Mouse (Mus musculus): ENCODE data around the gene Krtdap. TPM values are rescaled to one million over a fixed set of nuclear protein-coding genes. Genes with fewer than 3 reads are reported as not detected.
"Not testable (repeated sequence)": the region's sequence is repeated elsewhere in the genome, so short reads cannot be mapped to it uniquely, and the experiment has no call there.

Krtdap gene
- not detected in 2 replicates for polyA plus RNA-seq (2016; fragmentation: Nextera tagmentation; extraction: Ambion mirVana)

DNA sequence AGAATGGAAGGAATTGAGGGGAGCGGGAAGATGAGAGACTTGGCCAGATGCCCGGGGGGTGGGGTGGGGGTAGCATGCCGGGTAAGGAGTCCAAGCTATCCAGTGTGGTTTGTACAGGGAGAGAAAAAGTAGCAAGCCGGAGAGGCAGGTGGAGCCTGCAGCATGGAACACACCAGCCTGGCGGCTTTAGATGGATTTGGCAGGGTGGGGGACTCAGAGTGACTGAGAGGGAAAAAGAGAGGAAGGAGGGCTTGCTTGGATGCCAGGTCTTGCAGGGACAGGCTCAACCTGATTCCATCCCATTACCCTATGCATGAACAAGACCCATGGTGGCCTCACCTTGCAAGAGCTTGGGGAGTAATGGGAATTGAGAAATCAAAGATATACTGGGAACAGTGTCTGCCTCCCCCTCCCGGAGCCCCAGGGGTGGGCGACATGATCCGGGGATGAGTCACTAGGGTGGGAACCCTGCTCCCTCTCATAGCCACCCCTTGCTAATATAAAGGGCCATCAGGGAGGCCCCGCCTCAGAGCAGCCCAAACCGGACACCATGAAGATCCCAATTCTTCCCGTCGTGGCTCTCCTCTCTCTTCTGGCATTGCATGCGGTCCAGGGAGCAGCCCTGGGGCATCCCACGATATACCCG lies at the start of gene Krtdap:
Gene Krtdap (plus strand): TSS at position 520 of the 646 bp plus-strand sequence.
- 56% methylated on average over 14 of the region's 15 CpGs for WGBS
- Histone ChIP-seq H3K27me3 (no peaks in the 10 kb centered on the region), H3K9me3 (replicated peaks) (no peaks in the 10 kb centered on the region), H3K4me2 (replicated peaks) (no peak within 1 kb of the TSS), H3K4me1 (0 out of 2 replicates have a peak, but pooled peaks cover 7% of the 10 kb centered on the region), H3K36me3 (no peaks in the 10 kb centered on the region), H3K27ac (no peak within 1 kb of the TSS), H3K4me3 (no peak within 1 kb of the TSS), H3K9ac (no peak within 1 kb of the TSS)
- no peak for ATAC-seq (ENCODE audit: low FRiP score)

- H3K27me3 ChIP-seq; H3K9ac ChIP-seq; H3K27ac ChIP-seq; H3K4me2 ChIP-seq (replicated peaks); H3K4me3 ChIP-seq; H3K4me1 ChIP-seq; H3K9me3 ChIP-seq (replicated peaks); ATAC-seq (ENCODE audit: low FRiP score): not testable (repeated sequence)
- 92% methylated on average over 2 of the region's 2 CpGs for WGBS
- H3K36me3 ChIP-seq: peaks cover 25% of the 10 kb centered on the region
These were observed 45.1 kb upstream of the Krtdap start for GRCm38 (mm10) chr7:30742570-30742969.

DNA sequence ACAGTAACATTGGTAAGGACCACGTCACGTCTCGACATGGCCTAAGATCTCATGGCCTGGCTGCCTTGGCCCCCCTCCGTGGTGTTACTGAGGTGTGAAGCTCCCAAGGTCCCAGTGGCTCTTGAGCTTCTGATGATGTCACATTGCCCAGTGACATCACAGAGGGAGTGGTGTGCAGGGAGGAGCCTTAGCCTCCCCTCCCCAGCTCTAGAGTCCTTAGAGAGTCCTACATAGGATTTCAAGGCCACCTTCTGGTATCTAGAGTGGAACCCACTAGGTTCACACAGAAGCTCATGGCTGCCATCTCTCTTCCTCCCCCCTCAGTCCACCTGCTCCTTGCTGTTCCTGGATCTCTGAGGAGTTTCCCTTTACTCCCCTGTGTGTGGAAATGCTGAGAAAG lies 44.1 kb upstream of the Krtdap start, which contains the start of gene Gapdhs:
Gene Gapdhs (minus strand): TSS at position 65 of the 400 bp plus-strand sequence.
- H3K4me2 ChIP-seq (replicated peaks); ATAC-seq (ENCODE audit: low FRiP score); H3K9me3 ChIP-seq (replicated peaks); H3K4me3 ChIP-seq; H3K27me3 ChIP-seq; H3K4me1 ChIP-seq; H3K9ac ChIP-seq; H3K27ac ChIP-seq: not testable (repeated sequence)
- WGBS: 60% methylated on average over 1 of the region's 4 CpGs
- H3K36me3 ChIP-seq: peaks cover 18% of the 10 kb centered on the region

GRCm38 (mm10) chr7:30744022-30744598 lies 43.6 kb upstream of the Krtdap start:
- H3K4me2 ChIP-seq (replicated peaks): no peak overlapping the region
- no peaks in the 10 kb centered on the region for H3K9me3 ChIP-seq (replicated peaks)
- WGBS: 52% methylated on average over 4 of the region's 4 CpGs
- peaks cover 18% of the 10 kb centered on the region for H3K36me3 ChIP-seq
- no peak overlapping the region for H3K9ac ChIP-seq
- H3K27me3 ChIP-seq: no peaks in the 10 kb centered on the region
- H3K27ac ChIP-seq: no peak overlapping the region
- no peak overlapping the region for H3K4me3 ChIP-seq
- ATAC-seq (ENCODE audit: low FRiP score): no peak
- H3K4me1 ChIP-seq: no peaks in the 10 kb centered on the region

GRCm38 (mm10) chr7:30747525-30748204 lies 40.0 kb upstream of the Krtdap start:
- H3K27me3 ChIP-seq: no peaks in the 10 kb centered on the region
- H3K36me3 ChIP-seq: peaks cover 6% of the 10 kb centered on the region; the same call in 1 of the 2 replicates
- H3K9me3 ChIP-seq (replicated peaks): no peaks in the 10 kb centered on the region
- ATAC-seq (ENCODE audit: low FRiP score): no peak
- H3K4me1 ChIP-seq: no peaks in the 10 kb centered on the region
- H3K27ac ChIP-seq: no peak overlapping the region
- H3K4me2 ChIP-seq (replicated peaks): no peak overlapping the region
- no peak overlapping the region for H3K4me3 ChIP-seq
- H3K9ac ChIP-seq: no peak overlapping the region
- WGBS: 87% methylated on average over 7 of the region's 7 CpGs

DNA sequence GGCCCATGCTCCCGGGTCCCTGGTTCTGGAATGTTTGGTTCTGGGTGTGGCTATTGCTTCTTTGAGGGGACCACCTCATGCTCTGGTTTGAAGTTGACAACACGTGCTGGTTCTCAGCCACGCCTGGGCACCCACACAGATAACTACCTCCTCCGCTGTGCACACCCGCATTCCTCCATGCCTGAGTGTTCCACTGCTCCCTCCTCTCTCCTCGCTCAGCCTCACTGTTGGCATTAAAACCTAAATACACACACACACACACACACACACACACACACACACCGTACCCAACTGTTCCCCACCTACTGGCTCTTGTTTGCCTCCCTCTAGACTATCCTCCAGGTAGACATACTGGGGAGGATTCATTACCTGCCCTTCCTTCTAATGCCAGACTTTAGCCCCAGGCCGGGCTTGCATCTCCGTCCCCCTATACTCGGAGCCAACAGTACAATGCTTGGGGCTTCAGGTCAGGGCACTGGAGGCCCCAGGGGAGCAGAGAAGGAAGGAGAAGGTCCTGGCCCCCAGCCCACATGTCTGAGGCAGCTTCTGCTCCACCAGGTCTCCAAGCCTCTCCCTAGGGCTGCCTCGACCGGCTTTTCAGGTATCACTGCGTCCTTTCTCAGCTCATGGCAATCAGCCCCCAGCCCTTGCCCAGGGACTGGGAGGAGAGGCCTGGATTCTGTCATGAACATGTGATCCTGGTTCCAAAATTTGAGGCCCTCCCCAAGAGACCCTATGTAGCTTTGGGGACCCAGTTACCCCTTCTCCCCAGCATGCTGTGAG lies 37.7 kb upstream of the Krtdap start:
- Histone ChIP-seq H3K4me3 (no peak overlapping the region), H3K36me3 (peaks cover 19% of the 10 kb centered on the region), H3K4me2 (replicated peaks) (no peak overlapping the region), H3K9me3 (replicated peaks) (peaks cover 6% of the 10 kb centered on the region), H3K4me1 (no peaks in the 10 kb centered on the region), H3K9ac (no peak overlapping the region), H3K27ac (no peak overlapping the region), H3K27me3 (no peaks in the 10 kb centered on the region)
- no peak for ATAC-seq (ENCODE audit: low FRiP score)
- 85% methylated on average over 13 of the region's 13 CpGs for WGBS

DNA sequence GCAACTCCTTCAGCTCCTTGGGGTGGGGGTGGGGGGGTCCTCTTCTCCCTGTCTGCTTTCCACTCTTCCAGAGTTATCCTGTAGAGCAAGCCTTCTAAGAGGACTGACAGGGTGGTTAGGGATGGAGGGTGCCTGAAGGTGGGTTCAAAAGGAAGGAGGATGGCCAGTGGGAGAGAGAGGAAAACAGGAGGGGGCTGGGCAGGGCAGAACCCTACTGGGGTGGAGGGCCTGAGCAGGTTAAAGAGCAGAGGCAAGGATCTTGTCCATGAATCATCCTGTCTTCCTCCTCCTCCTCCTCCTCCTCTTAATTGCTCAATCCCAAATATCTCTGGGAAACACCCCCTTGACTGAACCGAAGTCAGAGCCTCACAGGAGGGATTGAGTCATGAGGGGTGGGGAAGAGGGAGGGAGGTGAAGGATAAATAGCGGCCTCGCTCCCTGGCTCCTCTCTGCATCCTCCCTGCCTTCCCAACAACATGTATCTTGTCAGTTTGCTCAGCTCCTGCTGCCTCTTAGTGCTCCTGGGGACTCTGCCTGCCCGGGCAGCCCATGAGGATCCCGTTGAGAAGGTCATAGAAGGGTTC lies 36.5 kb upstream of the Krtdap start, which contains the start of gene Sbsn:
Gene Sbsn (plus strand): TSS at position 386 of the 584 bp plus-strand sequence.
- Histone ChIP-seq H3K27ac (no peak within 1 kb of the TSS), H3K4me2 (replicated peaks) (no peak within 1 kb of the TSS), H3K4me3 (no peak within 1 kb of the TSS), H3K4me1 (no peaks in the 10 kb centered on the region), H3K9ac (no peak within 1 kb of the TSS), H3K27me3 (no peaks in the 10 kb centered on the region), H3K36me3 (peaks cover 30% of the 10 kb centered on the region), H3K9me3 (replicated peaks) (peaks cover 6% of the 10 kb centered on the region)
- ATAC-seq (ENCODE audit: low FRiP score): no peak
- 77% methylated on average over 5 of the region's 5 CpGs for WGBS

DNA sequence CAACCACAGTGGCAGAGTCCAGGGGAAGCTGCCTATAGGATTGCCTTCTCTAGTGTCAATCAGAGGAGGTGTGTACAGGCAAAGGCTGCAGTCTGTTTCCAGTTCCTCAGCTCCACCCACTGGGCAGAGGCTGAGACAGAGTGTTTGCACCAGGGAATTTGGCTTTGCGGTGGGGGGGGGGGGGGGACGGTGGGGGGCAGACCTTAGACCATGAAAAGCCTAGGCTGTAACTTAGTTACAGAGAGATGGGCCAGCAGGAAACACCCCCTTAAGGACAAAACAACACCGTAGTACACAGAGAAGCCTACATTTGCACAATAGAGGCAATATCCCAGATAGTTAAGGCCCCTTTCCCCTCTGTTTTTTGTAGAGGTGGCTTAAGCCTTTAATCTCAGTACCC lies 30.7 kb upstream of the Krtdap start:
- Histone ChIP-seq H3K27ac (no peak overlapping the region), H3K4me3 (no peak overlapping the region), H3K9me3 (replicated peaks) (peaks cover 6% of the 10 kb centered on the region), H3K36me3 (peaks cover 31% of the 10 kb centered on the region), H3K9ac (no peak overlapping the region), H3K27me3 (no peaks in the 10 kb centered on the region), H3K4me1 (no peaks in the 10 kb centered on the region), H3K4me2 (replicated peaks) (no peak overlapping the region)
- 71% methylated on average over 3 of the region's 3 CpGs for WGBS
- no peak for ATAC-seq (ENCODE audit: low FRiP score)

- H3K27me3 ChIP-seq: no peaks in the 10 kb centered on the region
- WGBS: 42% methylated on average over 4 of the region's 4 CpGs
- ATAC-seq (ENCODE audit: low FRiP score): no peak; the same call in 1 of the 2 replicates
- H3K36me3 ChIP-seq: peaks cover 30% of the 10 kb centered on the region
- H3K4me3 ChIP-seq: no peak overlapping the region
- H3K4me1 ChIP-seq: no peaks in the 10 kb centered on the region
- H3K9me3 ChIP-seq (replicated peaks): peaks cover 6% of the 10 kb centered on the region
- H3K4me2 ChIP-seq (replicated peaks): no peak overlapping the region
- no peak overlapping the region for H3K9ac ChIP-seq
- no peak overlapping the region for H3K27ac ChIP-seq
These were observed 28.8 kb upstream of the Krtdap start for GRCm38 (mm10) chr7:30758853-30759252.

GRCm38 (mm10) chr7:30761769-30762352 lies 25.8 kb upstream of the Krtdap start:
- Histone ChIP-seq H3K9ac (no peak overlapping the region), H3K27me3 (0 out of 2 replicates have a peak, but pooled peaks cover 7% of the 10 kb centered on the region), H3K9me3 (replicated peaks) (no peaks in the 10 kb centered on the region), H3K36me3 (no peaks in the 10 kb centered on the region; the same call in 1 of the 2 replicates), H3K4me1 (no peaks in the 10 kb centered on the region), H3K4me3 (no peak overlapping the region), H3K27ac (no peak overlapping the region), H3K4me2 (replicated peaks) (no peak overlapping the region)
- 81% methylated on average over 4 of the region's 4 CpGs for WGBS
- ATAC-seq (ENCODE audit: low FRiP score): no peak

- Histone ChIP-seq H3K36me3 (no peaks in the 10 kb centered on the region), H3K9ac (no peak within 1 kb of the TSS), H3K27me3 (0 out of 2 replicates have a peak, but pooled peaks cover 7% of the 10 kb centered on the region), H3K9me3 (replicated peaks) (no peaks in the 10 kb centered on the region), H3K4me2 (replicated peaks) (no peak within 1 kb of the TSS), H3K27ac (no peak within 1 kb of the TSS), H3K4me1 (no peaks in the 10 kb centered on the region), H3K4me3 (no peak within 1 kb of the TSS)
- WGBS: 41% methylated on average over 5 of the region's 5 CpGs
- no peak for ATAC-seq (ENCODE audit: low FRiP score)
These were observed 24.2 kb upstream of the Krtdap start, which contains the start of gene Dmkn for GRCm38 (mm10) chr7:30763456-30763855. Gene Dmkn (plus strand): TSS chr7:30763756.

Measured in hindbrain, embryonic 12.5 days (tissue).